Mouse (Mus musculus): ENCODE measurements around the gene Capzb. TPM values are rescaled to one million over a fixed set of nuclear protein-coding genes. Genes with fewer than 3 reads are reported as not detected.

Capzb gene
- total and polyA plus RNA-seq, 2 experiments = 51.4 to 52.6 TPM

GRCm38 (mm10) chr4:139270168-139270567, 77.5 kb downstream of the Capzb start:
- 96% methylated on average over 3 of the region's 3 CpGs for WGBS
- TF ChIP-seq POLR2A (IDR thresholded peaks at IDR 0.05; ENCODE audit: extremely low read depth, insufficient read depth, low read length) (no peak), CTCF (IDR thresholded peaks at IDR 0.05; ENCODE audit: low read depth, low read length) (no peak)
- no peak overlapping the region for H3K4me3 ChIP-seq (ENCODE audit: insufficient read depth, low read depth, low read length)
- H3K4me1 ChIP-seq (ENCODE audit: control insufficient read depth, insufficient read depth, low read length) = peaks cover 11% of the 10 kb centered on the region
- no peaks in the 10 kb centered on the region for H3K36me3 ChIP-seq (ENCODE audit: control insufficient read depth, insufficient read depth, low read length)
- H3K27ac ChIP-seq (replicated peaks; ENCODE audit: insufficient read depth, low read depth, low read length) = no peak overlapping the region
- no peak overlapping the region for H3K9ac ChIP-seq (ENCODE audit: low read depth, low read length)
- no peaks in the 10 kb centered on the region for H3K27me3 ChIP-seq (ENCODE audit: control insufficient read depth, insufficient read depth, low read length)
- no peak for DNase-seq (ENCODE audit: extremely low read depth, low read depth, low spot score)
- H3K79me2 ChIP-seq (ENCODE audit: control insufficient read depth, insufficient read depth, low read length) = peaks cover 19% of the 10 kb centered on the region; the same call in 1 of the 2 replicates

GRCm38 (mm10) chr4:139271562-139271961, 78.9 kb downstream of the Capzb start:
- TF ChIP-seq CTCF (IDR thresholded peaks at IDR 0.05; ENCODE audit: low read depth, low read length) (no peak), POLR2A (IDR thresholded peaks at IDR 0.05; ENCODE audit: extremely low read depth, insufficient read depth, low read length) (no peak)
- Histone ChIP-seq H3K27ac (replicated peaks; ENCODE audit: insufficient read depth, low read depth, low read length) (no peak overlapping the region), H3K27me3 (ENCODE audit: control insufficient read depth, insufficient read depth, low read length) (no peaks in the 10 kb centered on the region), H3K79me2 (ENCODE audit: control insufficient read depth, insufficient read depth, low read length) (peaks cover 12% of the 10 kb centered on the region; the same call in 1 of the 2 replicates), H3K4me3 (ENCODE audit: insufficient read depth, low read depth, low read length) (no peak overlapping the region), H3K36me3 (ENCODE audit: control insufficient read depth, insufficient read depth, low read length) (no peaks in the 10 kb centered on the region), H3K9ac (ENCODE audit: low read depth, low read length) (no peak overlapping the region), H3K4me1 (ENCODE audit: control insufficient read depth, insufficient read depth, low read length) (peaks cover 11% of the 10 kb centered on the region)
- 92% methylated on average over 9 of the region's 9 CpGs for WGBS
- DNase-seq (ENCODE audit: extremely low read depth, low read depth, low spot score) = no peak

GRCm38 (mm10) chr4:139272951-139273680, 80.4 kb downstream of the Capzb start:
- Histone ChIP-seq H3K4me1 (ENCODE audit: control insufficient read depth, insufficient read depth, low read length) (peaks cover 11% of the 10 kb centered on the region), H3K4me3 (ENCODE audit: insufficient read depth, low read depth, low read length) (no peak overlapping the region), H3K27ac (replicated peaks; ENCODE audit: insufficient read depth, low read depth, low read length) (peak overlapping the region; percentile 59), H3K36me3 (ENCODE audit: control insufficient read depth, insufficient read depth, low read length) (no peaks in the 10 kb centered on the region), H3K79me2 (ENCODE audit: control insufficient read depth, insufficient read depth, low read length) (peaks cover 8% of the 10 kb centered on the region; the same call in 1 of the 2 replicates), H3K9ac (ENCODE audit: low read depth, low read length) (no peak overlapping the region), H3K27me3 (ENCODE audit: control insufficient read depth, insufficient read depth, low read length) (no peaks in the 10 kb centered on the region)
- no peak for TF ChIP-seq POLR2A (IDR thresholded peaks at IDR 0.05; ENCODE audit: extremely low read depth, insufficient read depth, low read length)
- no peak for TF ChIP-seq CTCF (IDR thresholded peaks at IDR 0.05; ENCODE audit: low read depth, low read length)
- WGBS = 84% methylated on average over 10 of the region's 10 CpGs
- DNase-seq (ENCODE audit: extremely low read depth, low read depth, low spot score) = peak; percentile 97

GRCm38 (mm10) chr4:139274573-139274972, 81.9 kb downstream of the Capzb start:
- Histone ChIP-seq H3K4me3 (ENCODE audit: insufficient read depth, low read depth, low read length) (no peak overlapping the region), H3K36me3 (ENCODE audit: control insufficient read depth, insufficient read depth, low read length) (no peaks in the 10 kb centered on the region), H3K27me3 (ENCODE audit: control insufficient read depth, insufficient read depth, low read length) (no peaks in the 10 kb centered on the region), H3K79me2 (ENCODE audit: control insufficient read depth, insufficient read depth, low read length) (peaks cover 8% of the 10 kb centered on the region; the same call in 1 of the 2 replicates), H3K27ac (replicated peaks; ENCODE audit: insufficient read depth, low read depth, low read length) (no peak overlapping the region), H3K9ac (ENCODE audit: low read depth, low read length) (no peak overlapping the region), H3K4me1 (ENCODE audit: control insufficient read depth, insufficient read depth, low read length) (peaks cover 11% of the 10 kb centered on the region)
- no peak for DNase-seq (ENCODE audit: extremely low read depth, low read depth, low spot score)
- TF ChIP-seq CTCF (IDR thresholded peaks at IDR 0.05; ENCODE audit: low read depth, low read length) (no peak), POLR2A (IDR thresholded peaks at IDR 0.05; ENCODE audit: extremely low read depth, insufficient read depth, low read length) (no peak)
- 85% methylated on average over 7 of the region's 7 CpGs for WGBS

GRCm38 (mm10) chr4:139276411-139276810, 83.7 kb downstream of the Capzb start:
- H3K36me3 ChIP-seq (ENCODE audit: control insufficient read depth, insufficient read depth, low read length) = peaks cover 7% of the 10 kb centered on the region; the same call in 1 of the 2 replicates
- no peak for DNase-seq (ENCODE audit: extremely low read depth, low read depth, low spot score)

GRCm38 (mm10) chr4:139280530-139280929, 87.8 kb downstream of the Capzb start:
- Histone ChIP-seq H3K36me3 (ENCODE audit: control insufficient read depth, insufficient read depth, low read length) (peaks cover 7% of the 10 kb centered on the region; the same call in 1 of the 2 replicates), H3K27ac (replicated peaks; ENCODE audit: insufficient read depth, low read depth, low read length) (no peak overlapping the region), H3K9ac (ENCODE audit: low read depth, low read length) (no peak overlapping the region), H3K27me3 (ENCODE audit: control insufficient read depth, insufficient read depth, low read length) (no peaks in the 10 kb centered on the region), H3K4me3 (ENCODE audit: insufficient read depth, low read depth, low read length) (no peak overlapping the region), H3K79me2 (ENCODE audit: control insufficient read depth, insufficient read depth, low read length) (no peaks in the 10 kb centered on the region), H3K4me1 (ENCODE audit: control insufficient read depth, insufficient read depth, low read length) (no peaks in the 10 kb centered on the region)
- TF ChIP-seq POLR2A (IDR thresholded peaks at IDR 0.05; ENCODE audit: extremely low read depth, insufficient read depth, low read length) (no peak), CTCF (IDR thresholded peaks at IDR 0.05; ENCODE audit: low read depth, low read length) (no peak)
- WGBS = 94% methylated on average over 12 of the region's 12 CpGs
- DNase-seq (ENCODE audit: extremely low read depth, low read depth, low spot score) = no peak

More at GRCm38 (mm10) chr4:139276411-139276810, 83.7 kb downstream of the Capzb start:
- H3K27ac ChIP-seq (replicated peaks; ENCODE audit: insufficient read depth, low read depth, low read length) = no peak overlapping the region
- TF ChIP-seq POLR2A (IDR thresholded peaks at IDR 0.05; ENCODE audit: extremely low read depth, insufficient read depth, low read length) (no peak), CTCF (IDR thresholded peaks at IDR 0.05; ENCODE audit: low read depth, low read length) (no peak)
- H3K9ac ChIP-seq (ENCODE audit: low read depth, low read length) = no peak overlapping the region
- peaks cover 8% of the 10 kb centered on the region; the same call in 1 of the 2 replicates for H3K79me2 ChIP-seq (ENCODE audit: control insufficient read depth, insufficient read depth, low read length)
- 96% methylated on average over 7 of the region's 7 CpGs for WGBS
- H3K4me1 ChIP-seq (ENCODE audit: control insufficient read depth, insufficient read depth, low read length) = peaks cover 11% of the 10 kb centered on the region
- no peak overlapping the region for H3K4me3 ChIP-seq (ENCODE audit: insufficient read depth, low read depth, low read length)
- H3K27me3 ChIP-seq (ENCODE audit: control insufficient read depth, insufficient read depth, low read length) = no peaks in the 10 kb centered on the region
